Mouse (Mus musculus): ENCODE results near the gene Yju2. TPM values are rescaled to one million over a fixed set of nuclear protein-coding genes. Genes with fewer than 3 reads are reported as not detected.

Yju2 gene
- polyA plus RNA-seq, 1 experiment from 2014 or later, result 22.7 TPM

GRCm38 (mm10) chr17:56010255-56010654 is 51.4 kb downstream of the Yju2 start:
- peak overlapping the region; percentile 96; the same call in 1 of the 2 replicates for H3K27ac ChIP-seq (replicated peaks)

GRCm38 (mm10) chr17:56010681-56011080 is 51.8 kb downstream of the Yju2 start:
- ATAC-seq (ENCODE audit: low FRiP score, low read depth), result no peak
- Histone ChIP-seq H3K4me1 (replicated peaks) (peaks cover 30% of the 10 kb centered on the region), H3K27me3 (no peaks in the 10 kb centered on the region), H3K36me3 (peaks cover 17% of the 10 kb centered on the region), H3K9me3 (no peaks in the 10 kb centered on the region), H3K27ac (replicated peaks) (no peak overlapping the region), H3K9ac (peak overlapping the region; percentile 81; the same call in 1 of the 2 replicates), H3K4me2 (peak overlapping the region; percentile 98), H3K4me3 (peak overlapping the region; percentile 79)
- 13% methylated on average over 9 of the region's 9 CpGs for WGBS

More at GRCm38 (mm10) chr17:56010255-56010654, 51.4 kb downstream of the Yju2 start:
- Histone ChIP-seq H3K36me3 (peaks cover 13% of the 10 kb centered on the region), H3K27me3 (no peaks in the 10 kb centered on the region), H3K9me3 (no peaks in the 10 kb centered on the region), H3K9ac (peak overlapping the region; percentile 81), H3K4me2 (peak overlapping the region; percentile 98), H3K4me3 (peak overlapping the region; percentile 79), H3K4me1 (replicated peaks) (peaks cover 30% of the 10 kb centered on the region)
- no peak for ATAC-seq (ENCODE audit: low FRiP score, low read depth)
- WGBS, result 71% methylated on average over 14 of the region's 14 CpGs

GRCm38 (mm10) chr17:56011441-56011840 is 52.5 kb downstream of the Yju2 start:
- 82% methylated on average over 7 of the region's 7 CpGs for WGBS
- no peak overlapping the region for H3K4me3 ChIP-seq
- no peak overlapping the region for H3K9ac ChIP-seq
- no peak overlapping the region for H3K27ac ChIP-seq (replicated peaks)
- ATAC-seq (ENCODE audit: low FRiP score, low read depth), result no peak
- H3K4me1 ChIP-seq (replicated peaks), result peaks cover 30% of the 10 kb centered on the region
- peak overlapping the region; percentile 98; the same call in 1 of the 2 replicates for H3K4me2 ChIP-seq
- H3K27me3 ChIP-seq, result no peaks in the 10 kb centered on the region
- H3K36me3 ChIP-seq, result peaks cover 24% of the 10 kb centered on the region
- H3K9me3 ChIP-seq, result no peaks in the 10 kb centered on the region

- Histone ChIP-seq H3K4me2 (no peak overlapping the region), H3K36me3 (peaks cover 50% of the 10 kb centered on the region), H3K4me3 (no peak overlapping the region), H3K9ac (no peak overlapping the region), H3K27ac (replicated peaks) (no peak overlapping the region), H3K9me3 (no peaks in the 10 kb centered on the region), H3K27me3 (no peaks in the 10 kb centered on the region), H3K4me1 (replicated peaks) (peaks cover 15% of the 10 kb centered on the region)
- no peak for ATAC-seq (ENCODE audit: low FRiP score, low read depth)
- WGBS, result 98% methylated on average over 9 of the region's 9 CpGs
Measured at GRCm38 (mm10) chr17:56015293-56015692, 56.4 kb downstream of the Yju2 start.

GRCm38 (mm10) chr17:56016382-56016781 is 57.5 kb downstream of the Yju2 start:
- H3K27ac ChIP-seq (replicated peaks), result no peak overlapping the region
- peaks cover 10% of the 10 kb centered on the region for H3K4me1 ChIP-seq (replicated peaks)
- 90% methylated on average over 8 of the region's 8 CpGs for WGBS
- no peaks in the 10 kb centered on the region for H3K9me3 ChIP-seq
- no peak overlapping the region for H3K9ac ChIP-seq
- H3K4me3 ChIP-seq, result no peak overlapping the region
- peaks cover 50% of the 10 kb centered on the region for H3K36me3 ChIP-seq
- no peak for ATAC-seq (ENCODE audit: low FRiP score, low read depth)
- no peak overlapping the region for H3K4me2 ChIP-seq
- H3K27me3 ChIP-seq, result no peaks in the 10 kb centered on the region

GRCm38 (mm10) chr17:56016793-56017785 is 58.2 kb downstream of the Yju2 start:
- Histone ChIP-seq H3K27me3 (no peaks in the 10 kb centered on the region), H3K4me1 (replicated peaks) (peaks cover 13% of the 10 kb centered on the region), H3K9me3 (no peaks in the 10 kb centered on the region), H3K27ac (replicated peaks) (peak overlapping the region; percentile 37; the same call in 1 of the 2 replicates), H3K36me3 (peaks cover 50% of the 10 kb centered on the region), H3K4me3 (no peak overlapping the region), H3K9ac (no peak overlapping the region), H3K4me2 (no peak overlapping the region)
- ATAC-seq (ENCODE audit: low FRiP score, low read depth), result no peak
- 80% methylated on average over 15 of the region's 15 CpGs for WGBS

- 90% methylated on average over 7 of the region's 7 CpGs for WGBS
- H3K27ac ChIP-seq (replicated peaks), result peak overlapping the region; percentile 25; the same call in 1 of the 2 replicates
- no peak for ATAC-seq (ENCODE audit: low FRiP score, low read depth)
Measured at GRCm38 (mm10) chr17:56017848-56018247, 58.9 kb downstream of the Yju2 start.

More at GRCm38 (mm10) chr17:56017848-56018247, 58.9 kb downstream of the Yju2 start:
- Histone ChIP-seq H3K4me2 (no peak overlapping the region), H3K4me3 (no peak overlapping the region), H3K36me3 (peaks cover 50% of the 10 kb centered on the region), H3K9ac (no peak overlapping the region), H3K4me1 (replicated peaks) (peaks cover 20% of the 10 kb centered on the region), H3K27me3 (no peaks in the 10 kb centered on the region), H3K9me3 (no peaks in the 10 kb centered on the region)

Other genes starting within 250 kb of the Yju2 start
- 6.4 and 8.5 TPM in 2 replicates for gene Pot1b, start 246.5 kb upstream of the Yju2 start, polyA plus RNA-seq (2015; fragmentation: Nextera tagmentation; extraction: Ambion mirVana)
- gene Adgre4, start 209.1 kb upstream of the Yju2 start, polyA plus RNA-seq (2015; fragmentation: Nextera tagmentation; extraction: Ambion mirVana), result 0.18 and 0.21 TPM in 2 replicates
- 11.2 and 11.7 TPM in 2 replicates for gene Zfp119a, start 80.2 kb upstream of the Yju2 start, polyA plus RNA-seq (2015; fragmentation: Nextera tagmentation; extraction: Ambion mirVana)
- 14.4 and 15.4 TPM in 2 replicates for gene Zfp959, start 67.0 kb upstream of the Yju2 start, polyA plus RNA-seq (2015; fragmentation: Nextera tagmentation; extraction: Ambion mirVana)
- gene Zfp119b, start 9.6 kb upstream of the Yju2 start, polyA plus RNA-seq (2015; fragmentation: Nextera tagmentation; extraction: Ambion mirVana), result 7.5 and 8.3 TPM in 2 replicates
- gene Ebi3, start 6.5 kb upstream of the Yju2 start, polyA plus RNA-seq (2015; fragmentation: Nextera tagmentation; extraction: Ambion mirVana), result 5.9 and 6.4 TPM in 2 replicates
- gene Shd, start 11.4 kb downstream of the Yju2 start, polyA plus RNA-seq (2015; fragmentation: Nextera tagmentation; extraction: Ambion mirVana), result 174 and 179 TPM in 2 replicates
- gene Fsd1, start 27.4 kb downstream of the Yju2 start, polyA plus RNA-seq (2015; fragmentation: Nextera tagmentation; extraction: Ambion mirVana), result 193 and 215 TPM in 2 replicates
- gene Stap2, start 46.5 kb downstream of the Yju2 start, polyA plus RNA-seq (2015; fragmentation: Nextera tagmentation; extraction: Ambion mirVana), result 6.2 and 6.5 TPM in 2 replicates
- gene Mpnd, start 46.6 kb downstream of the Yju2 start, polyA plus RNA-seq (2015; fragmentation: Nextera tagmentation; extraction: Ambion mirVana), result 145 and 149 TPM in 2 replicates
- 108 and 111 TPM in 2 replicates for gene Sh3gl1, start 77.5 kb downstream of the Yju2 start, polyA plus RNA-seq (2015; fragmentation: Nextera tagmentation; extraction: Ambion mirVana)
- gene Chaf1a, start 81.3 kb downstream of the Yju2 start, polyA plus RNA-seq (2015; fragmentation: Nextera tagmentation; extraction: Ambion mirVana), result 7.6 and 7.8 TPM in 2 replicates
- 76.1 and 77.1 TPM in 2 replicates for gene Ubxn6, start 115.9 kb downstream of the Yju2 start, polyA plus RNA-seq (2015; fragmentation: Nextera tagmentation; extraction: Ambion mirVana)
- gene Hdgfl2, start 120.5 kb downstream of the Yju2 start, polyA plus RNA-seq (2015; fragmentation: Nextera tagmentation; extraction: Ambion mirVana), result 141 and 145 TPM in 2 replicates
- 0.08 and 0.21 TPM in 2 replicates for gene Plin4, start 150.7 kb downstream of the Yju2 start, polyA plus RNA-seq (2015; fragmentation: Nextera tagmentation; extraction: Ambion mirVana)
- 1.7 and 2.5 TPM in 2 replicates for gene Plin5, start 158.5 kb downstream of the Yju2 start, polyA plus RNA-seq (2015; fragmentation: Nextera tagmentation; extraction: Ambion mirVana)
- 0.33 and 0.62 TPM in 2 replicates for gene Lrg1, start 162.9 kb downstream of the Yju2 start, polyA plus RNA-seq (2015; fragmentation: Nextera tagmentation; extraction: Ambion mirVana)
- 17.4 and 19.2 TPM in 2 replicates for gene Sema6b, start 181.2 kb downstream of the Yju2 start, polyA plus RNA-seq (2015; fragmentation: Nextera tagmentation; extraction: Ambion mirVana)
- 9.5 and 10.7 TPM in 2 replicates for gene Tnfaip8l1, start 203.4 kb downstream of the Yju2 start, polyA plus RNA-seq (2015; fragmentation: Nextera tagmentation; extraction: Ambion mirVana)
- gene Mydgf, start 224.8 kb downstream of the Yju2 start, polyA plus RNA-seq (2015; fragmentation: Nextera tagmentation; extraction: Ambion mirVana), result 76.2 and 78.6 TPM in 2 replicates

Measured in hindbrain, embryonic 15.5 days (tissue).